Mouse (Mus musculus) MEL-GATA-1-ER (cell line): Measurements from ENCODE around the gene Prdx6.

Source experiments
- DNase-seq: peaks from one replicate; pipeline ENCODE4 v3.0.0-alpha.2; 2012; ENCODE audit warnings: low read depth; ENCODE audit errors: extremely low read depth

Prdx6 gene

DNA sequence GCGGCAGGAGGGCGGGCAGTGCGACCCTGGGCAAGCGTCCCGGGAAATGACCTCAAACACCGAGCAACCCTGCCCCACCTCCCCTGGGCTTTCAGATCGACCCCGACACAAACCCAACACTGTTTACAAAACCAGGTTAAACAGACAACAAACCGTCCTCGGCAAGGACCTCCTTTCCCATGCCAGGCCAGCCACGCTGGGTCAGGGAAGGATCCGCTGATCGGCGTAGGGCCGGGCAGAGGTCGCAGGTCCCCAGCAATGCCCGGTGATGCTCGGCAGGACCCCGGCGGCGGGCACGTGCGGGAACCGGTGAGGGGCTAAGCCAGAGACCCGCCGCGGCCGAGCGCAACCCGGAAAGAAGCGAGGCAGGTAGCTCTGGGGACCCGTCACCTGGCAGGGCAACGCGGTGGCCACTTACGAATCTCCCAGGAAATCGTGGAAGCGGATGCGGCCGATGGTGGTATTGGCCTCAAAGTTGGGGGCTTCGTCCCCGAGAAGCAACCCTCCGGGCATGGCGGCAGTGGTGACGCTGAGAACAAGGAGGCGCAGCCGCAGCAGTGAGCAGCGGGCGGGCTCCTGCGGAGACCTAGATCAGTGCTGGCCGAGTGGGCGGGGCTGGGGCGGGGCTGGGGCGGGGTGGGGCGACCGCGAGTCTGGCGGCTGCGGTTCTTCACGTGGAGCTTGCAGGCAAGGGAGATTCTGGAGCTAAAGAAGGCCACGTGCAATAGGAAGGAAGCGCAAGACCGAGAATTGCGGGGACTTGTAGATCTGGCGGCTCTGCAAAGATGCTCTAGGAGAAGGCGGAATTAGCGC, at the start of gene Prdx6:
Prdx6 (minus strand) TSS at position 616 of the 813 bp plus-strand sequence.
- no peak for DNase-seq

DNA sequence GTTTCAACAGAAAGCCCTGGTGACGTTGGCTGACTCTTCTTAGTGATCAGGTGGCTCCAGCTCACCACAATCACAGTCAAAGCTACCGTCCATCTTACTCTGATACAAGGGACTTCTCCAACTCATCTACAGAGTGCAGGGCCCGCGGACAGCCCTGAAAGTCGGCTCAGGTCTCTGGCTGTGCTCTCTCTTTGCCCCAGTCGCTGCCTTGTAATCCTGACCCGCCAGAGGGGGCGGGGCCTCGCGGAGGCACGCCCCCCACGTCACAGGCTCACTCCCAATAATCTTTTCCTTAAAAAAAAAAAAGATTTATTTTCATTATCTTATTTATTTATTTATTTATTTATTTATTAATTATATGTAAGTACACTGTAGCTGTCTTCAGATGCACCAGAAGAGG, 37.2 kb upstream of the Prdx6 start:
- DNase-seq = no peak

DNA sequence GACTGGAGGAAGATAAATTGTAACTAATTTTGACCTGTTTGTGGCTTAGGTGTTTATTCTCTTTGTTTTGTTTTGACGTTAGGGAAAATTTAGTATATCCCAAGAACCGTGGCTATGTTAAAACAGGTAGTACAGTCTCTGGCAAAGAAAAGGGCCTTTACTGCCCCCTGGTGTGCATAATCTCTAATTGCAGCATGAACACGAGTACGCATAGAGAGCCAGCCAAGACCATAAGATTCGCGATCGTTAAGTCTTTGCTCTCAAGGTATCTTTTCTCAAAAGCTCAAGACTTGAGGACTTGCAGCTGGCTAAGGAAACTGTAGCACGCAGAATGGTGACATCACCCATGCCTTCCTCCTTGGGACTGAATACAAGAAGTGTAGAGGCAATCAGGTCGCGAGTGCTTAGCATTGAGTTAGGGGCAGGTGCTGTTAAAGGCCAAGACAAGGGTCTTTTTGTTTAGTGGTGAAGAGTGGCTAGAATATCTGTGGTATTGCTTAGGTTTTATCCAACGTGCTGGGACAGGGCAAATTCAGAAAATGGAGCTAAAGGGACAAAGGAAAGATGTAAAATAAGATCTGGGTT, 35.8 kb upstream of the Prdx6 start:
- DNase-seq = peak; percentile 44

DNA sequence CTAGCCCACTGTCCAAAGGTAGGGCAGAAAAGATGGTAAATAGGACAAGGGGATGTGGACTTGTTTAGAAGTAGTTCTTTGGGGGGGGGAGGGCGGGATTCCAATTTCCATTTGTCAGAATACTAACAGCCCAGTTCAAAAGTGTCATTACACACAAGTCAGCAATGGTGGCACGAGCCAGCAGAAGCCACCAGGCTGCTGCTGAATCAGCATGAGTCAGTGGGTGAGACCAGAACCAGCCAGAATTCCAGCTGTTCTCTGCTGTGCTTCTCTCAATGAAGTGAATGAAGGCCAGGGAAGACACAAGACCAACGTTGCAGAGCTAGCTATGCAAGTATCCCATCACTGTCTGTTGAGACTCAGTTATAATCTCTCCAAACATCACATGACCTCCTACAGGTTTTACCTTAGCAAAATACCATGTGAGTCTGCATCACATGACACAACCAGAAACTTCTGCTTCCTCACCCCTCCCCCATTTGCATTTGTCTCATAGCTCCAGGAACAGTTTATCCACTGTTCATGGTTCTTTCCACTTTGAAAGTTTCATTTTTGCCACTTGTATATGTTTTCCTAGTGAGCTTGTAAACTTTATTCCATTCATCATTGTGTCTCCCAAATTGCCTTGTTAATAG, 30.2 kb upstream of the Prdx6 start:
- DNase-seq = no peak

DNA sequence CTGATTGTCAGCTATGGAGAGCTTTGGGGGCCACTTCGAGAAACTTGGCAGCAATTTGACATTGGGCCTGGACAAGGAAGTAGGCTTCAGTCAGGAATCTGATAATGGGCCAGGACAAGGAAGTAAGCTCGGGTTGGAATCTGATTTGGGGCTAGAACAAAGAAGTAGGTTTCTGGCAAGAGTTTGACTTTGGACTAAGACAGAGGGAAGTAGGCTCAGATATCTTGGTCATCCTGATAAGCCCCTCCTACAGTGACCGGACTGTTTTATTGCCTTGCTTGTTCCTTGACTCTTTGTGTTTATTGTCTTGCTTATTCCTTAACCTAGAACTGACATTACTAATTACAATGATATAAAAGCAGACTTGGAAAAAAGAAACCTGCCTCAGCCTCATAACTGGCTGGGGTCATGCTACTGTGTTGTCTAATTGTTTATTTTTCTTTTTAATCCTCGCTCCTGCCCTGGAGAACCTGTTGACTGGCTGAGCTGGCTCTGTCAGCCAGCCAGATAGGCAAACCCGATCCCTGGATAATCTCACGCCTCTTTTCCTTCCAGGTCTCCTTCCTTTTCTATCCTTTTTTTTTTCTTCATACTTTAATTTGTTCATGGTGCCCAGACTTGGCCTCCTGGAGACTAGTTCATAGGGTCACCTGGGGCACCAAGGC, 28.4 kb upstream of the Prdx6 start:
- DNase-seq = no peak

DNA sequence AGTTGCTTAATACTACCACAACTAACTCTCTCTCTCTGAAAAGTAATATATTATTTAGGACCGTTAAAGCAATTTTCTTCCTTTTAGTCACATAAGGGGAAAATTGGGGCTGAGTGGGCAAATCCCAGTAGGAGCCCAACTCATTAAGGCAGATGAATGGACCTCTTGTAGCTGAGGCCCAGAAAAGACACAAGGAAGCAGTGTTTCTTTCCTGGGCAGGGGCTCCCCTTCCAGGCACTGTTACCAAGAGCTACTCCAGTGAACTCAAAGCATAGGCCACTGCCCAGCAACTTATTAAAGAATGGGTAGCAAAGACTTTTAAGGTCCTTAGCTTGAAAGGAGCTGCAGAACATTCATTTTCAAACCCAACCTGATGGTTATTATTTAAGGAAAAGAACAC, 22.5 kb upstream of the Prdx6 start:
- no peak for DNase-seq

DNA sequence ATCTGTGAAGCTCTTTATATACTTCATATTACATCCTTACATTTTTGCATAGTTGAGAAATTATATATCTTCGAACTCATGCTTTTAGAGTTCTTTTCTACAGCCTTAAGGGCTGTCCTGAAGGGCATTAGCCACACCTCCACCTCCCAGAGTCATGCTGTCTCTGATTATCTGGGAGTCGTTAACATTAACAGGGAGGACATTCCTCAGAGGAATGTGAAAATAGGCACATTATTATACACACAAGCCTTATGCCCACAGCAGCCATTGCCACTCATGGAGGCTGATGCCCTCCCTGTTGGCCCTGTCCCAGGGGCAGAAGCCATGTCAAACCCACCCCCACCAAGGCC, 20.4 kb upstream of the Prdx6 start:
- no peak for DNase-seq

DNA sequence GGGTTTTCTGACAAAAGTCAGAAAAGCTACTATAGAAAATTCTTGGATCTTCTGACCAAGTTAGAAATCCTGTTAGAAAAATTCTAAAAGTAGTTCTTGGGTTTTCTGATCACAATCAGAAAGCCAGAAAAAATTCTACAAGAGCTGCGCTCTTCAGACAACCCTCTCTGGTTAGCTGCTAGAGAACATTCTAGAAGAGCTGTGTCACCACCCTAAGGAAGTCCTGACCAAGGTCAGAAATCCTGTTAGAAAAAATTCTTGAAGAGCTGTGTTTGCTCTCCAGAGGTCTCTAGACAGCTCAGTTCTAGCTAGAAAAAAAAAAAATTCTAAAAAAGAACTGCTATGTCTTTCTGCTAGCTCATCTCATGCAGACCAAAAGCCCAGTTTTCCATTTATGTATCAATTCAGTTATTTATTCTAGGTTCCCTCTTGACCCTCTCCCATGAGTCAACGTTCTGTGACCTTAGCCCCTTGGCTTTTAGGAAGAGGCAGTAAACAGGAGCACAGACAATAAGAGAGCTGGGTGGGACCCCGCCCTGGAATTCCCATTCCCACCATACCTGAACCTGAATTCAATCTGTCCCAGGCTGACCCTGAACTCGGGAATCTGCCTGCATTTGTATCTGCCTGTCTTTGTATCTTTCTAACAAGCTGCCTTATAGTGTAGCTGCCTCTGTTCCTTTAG, 19.9 kb upstream of the Prdx6 start:
- DNase-seq = no peak

DNA sequence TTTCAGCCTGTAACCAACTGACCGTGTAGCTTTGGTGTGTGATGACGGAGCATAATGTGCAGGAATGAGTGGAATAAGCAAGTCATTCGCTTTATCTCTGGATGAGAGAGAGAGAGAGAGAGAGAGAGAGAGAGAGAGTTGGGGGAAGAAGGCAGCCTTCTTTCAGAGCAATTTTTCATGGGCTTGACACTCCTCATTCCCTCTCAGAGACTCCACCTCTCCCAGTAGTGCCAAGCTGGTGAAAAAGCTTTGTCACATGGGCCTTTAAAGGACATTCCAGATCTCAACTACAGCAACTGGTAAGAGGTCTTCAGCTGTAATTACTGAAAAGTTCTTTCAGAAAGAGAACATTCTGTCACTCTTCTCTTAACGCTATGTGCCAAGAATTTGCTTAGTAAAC, 18.3 kb upstream of the Prdx6 start:
- no peak for DNase-seq

DNA sequence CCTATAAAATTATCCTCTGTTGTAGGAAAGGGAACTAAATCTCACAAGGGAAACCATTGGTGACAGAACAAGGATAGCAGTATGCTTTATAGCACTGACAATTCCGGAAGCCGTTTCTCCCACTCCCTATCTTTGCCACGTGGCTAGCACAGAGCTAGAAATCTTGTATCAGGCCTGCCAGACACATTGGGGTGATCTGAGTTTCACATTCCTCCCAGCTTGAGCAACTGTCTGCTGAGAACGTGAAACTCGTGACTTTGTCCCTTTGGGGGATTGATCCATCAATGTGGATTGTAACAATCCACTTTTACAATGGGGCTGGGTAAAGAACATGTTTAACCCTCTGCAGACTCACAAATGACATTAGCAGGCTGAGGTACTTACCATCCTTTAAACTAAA, 17.9 kb upstream of the Prdx6 start:
- DNase-seq = no peak

DNA sequence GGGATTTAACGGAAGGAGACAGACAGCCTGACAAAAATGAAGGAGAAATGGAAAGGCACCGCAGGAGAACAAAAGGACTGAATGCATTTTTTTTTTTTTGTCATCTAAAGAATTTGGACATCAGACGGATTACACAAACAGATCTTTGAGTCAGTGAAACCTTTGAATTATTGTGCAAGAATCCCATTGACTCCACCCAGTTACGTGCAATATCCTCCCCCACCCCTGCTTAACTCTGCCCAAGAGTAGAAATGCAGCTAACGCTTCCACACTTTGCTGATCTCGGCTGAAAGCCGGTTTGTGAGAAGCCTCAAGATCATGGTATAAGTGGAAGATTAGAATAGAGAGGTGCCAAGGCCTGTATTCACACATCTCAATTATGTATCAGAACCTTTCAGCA, 17.1 kb upstream of the Prdx6 start:
- DNase-seq = no peak

DNA sequence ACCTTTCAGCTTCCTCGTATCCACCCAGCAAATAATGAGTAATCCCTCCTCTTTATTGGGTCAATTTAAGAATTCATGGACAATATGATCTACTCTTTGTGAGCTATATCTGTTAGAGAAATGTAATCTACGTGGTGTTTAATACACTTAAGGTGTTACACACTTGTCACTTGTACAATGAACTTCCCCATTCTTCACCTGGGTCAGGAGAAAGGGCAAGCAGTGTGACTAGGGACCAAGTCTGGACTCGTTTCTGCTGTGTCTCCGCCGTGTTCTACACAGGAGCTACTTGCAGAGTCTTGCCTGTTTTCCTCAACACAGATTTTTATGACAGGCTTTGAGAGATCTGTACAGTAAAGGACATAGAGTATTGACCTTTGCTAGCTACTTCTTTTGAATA, 13.9 kb upstream of the Prdx6 start:
- DNase-seq = no peak

DNA sequence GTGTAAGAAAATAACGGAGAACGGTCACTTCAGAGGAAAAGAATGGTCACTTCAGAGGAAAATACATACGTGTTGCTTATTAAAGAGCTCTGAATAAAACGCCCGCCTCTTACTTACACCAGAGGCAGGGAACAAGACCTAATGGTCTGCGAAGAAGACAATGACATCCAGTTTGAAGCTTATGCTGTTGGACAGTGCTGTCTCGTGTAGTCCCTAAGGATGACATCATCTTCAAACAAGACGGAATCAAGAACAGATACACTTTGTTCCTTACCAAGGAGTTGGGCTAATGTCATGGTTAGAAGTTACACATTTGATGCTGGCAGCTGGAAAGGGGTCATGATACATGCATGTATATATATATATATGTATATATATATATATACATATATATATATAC, 12.6 kb upstream of the Prdx6 start:
- no peak for DNase-seq

DNA sequence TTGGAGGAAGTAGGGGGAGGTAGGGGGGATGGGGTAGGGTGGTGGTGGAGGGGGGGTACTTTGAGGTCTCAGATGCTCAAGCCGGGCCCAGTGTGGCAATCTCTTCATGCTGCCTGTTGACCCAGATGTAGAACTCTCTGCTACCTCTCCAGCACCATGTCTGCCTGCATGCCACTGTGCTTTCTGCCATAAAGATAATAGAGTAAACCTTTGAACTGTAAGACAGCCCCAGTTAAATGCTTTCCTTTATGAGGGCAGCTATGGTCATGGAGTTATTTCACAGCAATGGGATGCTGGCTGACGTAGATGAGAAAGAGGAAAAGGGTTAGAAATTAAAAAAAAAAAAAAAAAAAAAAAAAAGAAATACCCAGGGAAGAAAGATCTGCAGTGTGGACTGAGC, 11.5 kb upstream of the Prdx6 start:
- DNase-seq = no peak

DNA sequence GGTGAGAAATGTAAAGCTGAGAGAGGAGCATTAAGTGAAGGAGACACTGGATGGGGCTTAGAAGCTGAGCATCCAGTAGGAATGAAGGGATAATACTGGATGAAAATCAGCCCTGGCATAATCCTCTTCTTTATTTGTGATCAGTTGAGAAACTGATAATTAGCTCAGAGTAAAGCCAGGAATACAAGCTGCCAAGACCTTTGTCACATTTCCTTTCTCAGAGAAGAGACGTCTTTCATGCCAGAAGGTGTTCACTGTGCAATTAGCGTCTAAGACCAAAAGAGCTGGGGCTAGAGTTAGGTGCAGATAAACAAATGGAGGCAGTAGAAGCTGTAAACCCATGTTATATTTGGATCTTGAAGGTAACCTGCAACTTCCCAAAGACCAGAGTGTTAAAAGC, 9.7 kb upstream of the Prdx6 start:
- no peak for DNase-seq

DNA sequence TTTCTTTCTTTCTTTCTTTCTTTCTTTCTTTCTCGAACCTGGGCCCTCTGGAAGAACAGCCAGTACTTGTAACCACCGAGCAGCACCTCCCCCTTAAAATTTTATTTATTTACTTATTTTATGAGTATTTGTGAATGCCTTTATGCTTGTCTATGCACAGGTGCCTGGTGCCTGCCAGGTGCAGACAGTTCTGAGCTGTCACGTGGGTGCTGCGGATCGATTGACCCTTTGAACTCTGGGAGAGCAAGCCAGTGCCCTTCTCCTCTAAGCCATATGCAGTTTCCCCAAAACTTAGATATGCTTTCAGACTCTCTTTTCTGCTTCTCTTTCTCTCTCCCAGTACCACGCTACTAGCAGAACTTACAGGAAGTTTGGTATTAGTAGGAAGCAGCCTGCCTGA, 8.1 kb upstream of the Prdx6 start:
- no peak for DNase-seq

DNA sequence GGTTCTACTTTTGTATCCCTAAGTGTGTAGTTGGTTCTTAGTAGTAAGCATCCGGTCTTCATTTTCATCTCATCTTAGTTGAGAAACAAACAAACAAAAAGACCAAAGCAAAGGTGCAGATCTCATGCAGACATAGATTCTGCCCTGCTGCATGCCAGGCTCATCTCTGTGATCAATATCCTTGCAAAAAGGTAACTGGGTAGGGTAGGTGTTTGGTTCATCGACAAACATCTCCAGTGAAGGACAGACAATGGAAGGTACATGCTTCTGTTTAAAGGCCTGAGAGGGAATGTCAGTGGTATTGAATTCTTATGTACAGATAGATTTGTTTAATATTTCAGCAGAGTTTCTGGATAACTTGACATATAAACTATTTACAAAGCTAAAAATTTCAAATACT, 7.3 kb upstream of the Prdx6 start:
- no peak for DNase-seq

DNA sequence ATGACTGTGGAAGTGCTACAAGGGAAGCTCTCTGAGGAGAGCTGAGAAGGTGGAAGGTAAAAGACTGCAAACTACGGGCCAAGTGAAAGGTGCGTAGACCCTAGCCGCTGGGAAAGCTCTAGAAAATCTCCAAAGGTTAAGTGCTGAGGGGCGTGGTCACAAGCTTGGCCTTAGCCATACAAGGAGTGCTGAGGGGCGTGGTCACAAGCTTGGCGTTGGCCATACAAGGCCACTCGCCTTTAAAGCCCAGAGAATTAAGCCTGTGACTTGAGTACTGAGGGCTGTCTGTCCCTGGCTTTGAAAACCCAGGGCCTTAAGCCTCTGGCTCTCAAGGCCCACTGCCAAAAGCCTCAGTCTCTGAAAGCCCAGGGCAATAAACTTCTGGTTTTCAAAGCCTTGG, 5.9 kb upstream of the Prdx6 start:
- DNase-seq = no peak

DNA sequence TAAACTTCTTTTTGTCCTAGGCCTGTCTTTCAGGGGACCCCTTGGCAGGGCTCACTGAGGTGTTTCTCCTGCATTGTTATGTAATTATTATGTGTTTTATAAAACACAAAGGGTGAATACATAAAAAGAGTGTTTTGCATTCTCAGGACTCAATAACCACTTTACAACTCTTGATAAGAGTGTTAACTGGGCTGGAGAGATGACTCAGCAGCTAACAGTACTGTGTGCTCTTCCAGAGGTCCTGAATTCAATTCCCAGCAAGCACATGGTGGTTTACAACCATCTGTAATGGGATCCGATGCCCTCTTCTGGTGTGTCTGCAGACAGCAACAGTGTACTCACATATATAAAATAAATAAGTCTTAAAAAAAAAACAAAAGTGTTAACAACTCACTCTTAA, 3.3 kb upstream of the Prdx6 start:
- no peak for DNase-seq

DNA sequence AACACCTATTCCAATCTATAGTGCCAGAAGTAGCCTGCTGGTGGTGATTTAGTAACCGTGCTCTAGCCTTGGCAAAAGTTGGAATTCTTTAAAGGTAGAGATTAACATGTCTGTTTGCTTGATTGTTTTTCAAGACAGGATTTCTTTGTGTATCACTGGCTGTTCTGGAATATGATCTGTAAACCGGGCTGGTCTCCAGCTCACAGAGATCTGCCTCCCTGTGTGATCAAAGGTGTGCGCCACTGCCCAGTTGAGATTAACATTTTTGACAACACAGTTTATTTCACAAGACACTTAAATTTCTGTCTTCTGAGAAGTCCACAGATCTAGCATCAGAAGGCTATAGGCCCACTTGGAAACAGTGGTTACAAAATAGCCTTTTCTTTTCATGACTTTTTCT, 1.9 kb upstream of the Prdx6 start:
- DNase-seq = no peak

DNA sequence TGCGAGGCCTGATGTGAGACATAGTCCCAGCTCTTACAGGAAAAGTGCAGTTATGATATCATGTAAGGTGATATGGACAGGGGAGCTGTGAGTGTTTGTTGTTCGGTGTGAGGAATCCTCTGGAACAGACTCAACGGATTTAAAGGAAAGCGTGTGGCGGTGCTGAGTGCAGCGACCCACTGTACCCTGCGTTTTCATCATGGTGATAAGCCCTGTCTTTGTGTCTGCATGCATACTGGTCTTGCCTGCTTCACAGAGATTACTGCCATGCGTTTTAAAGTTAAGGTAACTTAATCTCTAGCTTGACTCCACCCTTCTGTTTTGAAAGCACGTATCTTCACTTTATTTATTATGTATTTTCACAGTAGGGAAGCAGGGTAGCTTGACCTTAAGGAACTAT, 1.3 kb upstream of the Prdx6 start:
- no peak for DNase-seq
